In genomic region chr15:78803499-78803900, GRCm38 (mm10) we compare ENCODE assay signal across 9 mouse cellular contexts. TPM values are rescaled to one million over a fixed set of nuclear protein-coding genes. Genes with fewer than 3 reads are reported as not detected.
A peak's percentile ranks its signal among the peaks of the same experiment; 100 is the strongest.
DNase-seq lines count a peak whose midpoint lies in the region; ATAC-seq and TF ChIP-seq lines count a peak whose summit lies in the region.
"Had no signal": no experiment of that assay in that cellular context is flagged by ENCODE, and none has a peak within 500 bp of the region (broad histone marks: within the 10 kb centered on the region; RNA-seq: fewer than 3 reads in every experiment).

No protein-coding gene starts in this region.

- H3K9ac ChIP-seq in heart, embryonic 14.5 days (ENCODE audit: low read length): peak overlapping the region; percentile 79; the same call in 1 of the 2 replicates
- no peak overlapping the region for H3K9ac ChIP-seq in midbrain, embryonic 15.5 days

- H3K4me1 ChIP-seq in E14TG2a.4 (replicated peaks; ENCODE audit: low read depth, low read length): peaks cover 57% of the 10 kb centered on the region
- peaks cover 20 to 27% of the 10 kb centered on the region in 2 experiments for H3K4me1 ChIP-seq in heart, embryonic 14.5 days (ENCODE audit: control insufficient read depth in 2 of 2, insufficient read depth in 2 of 2, low read length in 2 of 2)
- peaks cover 25% of the 10 kb centered on the region for H3K4me1 ChIP-seq in midbrain, embryonic 15.5 days

- WGBS in heart, embryonic 14.5 days: 1% methylated on average over 8 of the region's 8 CpGs
- WGBS in midbrain, embryonic 15.5 days: 2% methylated on average over 8 of the region's 8 CpGs

- H3K27me3 ChIP-seq in E14TG2a.4 (ENCODE audit: insufficient read depth, low read length): peaks cover 73% of the 10 kb centered on the region
- H3K27me3 ChIP-seq in heart, embryonic 14.5 days (ENCODE audit: control insufficient read depth, insufficient read depth, low read length): peaks cover 14% of the 10 kb centered on the region; the same call in 1 of the 2 replicates
- H3K27me3 ChIP-seq in midbrain, embryonic 15.5 days (replicated peaks): peaks cover 36% of the 10 kb centered on the region

- no peak for TF ChIP-seq CTCF in E14TG2a.4 (conservative IDR thresholded peaks at IDR 0.05; ENCODE audit: low read length)

- peak overlapping the region; percentile 53 to 73 for H3K27ac ChIP-seq in heart, embryonic 14.5 days (replicated peaks in 1 of 2; ENCODE audit: control insufficient read depth in 1 of 2, insufficient read depth in 1 of 2, low read depth in 2 of 2, low read length in 2 of 2)
- no peak overlapping the region for H3K27ac ChIP-seq in midbrain, embryonic 15.5 days
- H3K27ac ChIP-seq: neural tube, embryonic 13.5 days had no signal

- peak; percentile 48 for ATAC-seq in heart, embryonic 14.5 days (ENCODE audit: insufficient number of reproducible peaks, insufficient read depth, low FRiP score, low read depth)
- 0 out of 2 replicates have a peak, but pooled peaks have one; percentile 33 for ATAC-seq in midbrain, embryonic 15.5 days (replicated peaks)

- peak overlapping the region; percentile 92 for H3K4me2 ChIP-seq in heart, embryonic 14.5 days (ENCODE audit: low read length)
- no peak overlapping the region for H3K4me2 ChIP-seq in midbrain, embryonic 15.5 days

- DNase-seq in adrenal gland, adult 2 months: peak; percentile 76
- peak; percentile 82 for DNase-seq in kidney, postnatal 10 days
- no peak for DNase-seq in right cerebral cortex, adult 18-20 months
- no peak for DNase-seq in cerebellum, postnatal 4 days (ENCODE audit: low spot score in 2 of 2)
- no peak for DNase-seq in frontal cortex, postnatal 10 days (ENCODE audit: low spot score in 2 of 2)

- H3K9me3 ChIP-seq in E14TG2a.4 (ENCODE audit: low read length): no peaks in the 10 kb centered on the region
- H3K9me3 ChIP-seq in heart, embryonic 14.5 days (ENCODE audit: control insufficient read depth, low read length): no peaks in the 10 kb centered on the region
- H3K9me3 ChIP-seq in midbrain, embryonic 15.5 days: no peaks in the 10 kb centered on the region
- H3K9me3 ChIP-seq: neural tube, embryonic 13.5 days had no signal

- H3K4me3 ChIP-seq in E14TG2a.4 (replicated peaks; ENCODE audit: low read length): peak overlapping the region; percentile 83
- no peak overlapping the region for H3K4me3 ChIP-seq in heart, embryonic 14.5 days (ENCODE audit: control insufficient read depth in 1 of 2, insufficient read depth in 1 of 2, low read depth in 1 of 2, low read length in 2 of 2)
- H3K4me3 ChIP-seq in midbrain, embryonic 15.5 days: no peak overlapping the region

- no peaks in the 10 kb centered on the region for H3K36me3 ChIP-seq in E14TG2a.4 (ENCODE audit: insufficient read depth, low read length)
- no peaks in the 10 kb centered on the region for H3K36me3 ChIP-seq in heart, embryonic 14.5 days (ENCODE audit: control insufficient read depth, insufficient read depth, low read length)
- no peaks in the 10 kb centered on the region for H3K36me3 ChIP-seq in midbrain, embryonic 15.5 days (replicated peaks)
- H3K36me3 ChIP-seq: neural tube, embryonic 13.5 days had no signal

RNA-seq across cellular contexts. Expression of gene Card10, which starts 0.7 kb away (rescaled TPM):
- total RNA-seq in adrenal gland, adult 2 months (2021): 10 to 100 TPM in 1 of 2 experiments, 1 to 10 TPM in 1; 4.9 to 10.9 TPM
- polyA plus RNA-seq in adrenal gland, adult 2 months (2012; rRNA removed): 18.1 and 26.5 TPM in 2 replicates
- 6.5 and 7.1 TPM in 2 replicates for polyA plus RNA-seq in heart, embryonic 14.5 days (2014; fragmentation: Nextera tagmentation; extraction: Ambion mirVana)
- 2.1 and 2.3 TPM in 2 replicates for polyA plus RNA-seq in midbrain, embryonic 15.5 days (2015; fragmentation: Nextera tagmentation; extraction: Ambion mirVana)

RNA-seq across cellular contexts. Expression of gene Mfng, which starts 30.2 kb away (rescaled TPM):
- 10 to 100 TPM in 1 of 2 experiments, 1 to 10 TPM in 1; 8.7 to 18.1 TPM for total RNA-seq in adrenal gland, adult 2 months (2021)
- polyA plus RNA-seq in adrenal gland, adult 2 months (2012; rRNA removed): 46.7 and 61.0 TPM in 2 replicates
- polyA plus RNA-seq in heart, embryonic 14.5 days (2014; fragmentation: Nextera tagmentation; extraction: Ambion mirVana): 8.2 and 8.3 TPM in 2 replicates
- polyA plus RNA-seq in midbrain, embryonic 15.5 days (2015; fragmentation: Nextera tagmentation; extraction: Ambion mirVana): 27.1 and 30.1 TPM in 2 replicates

RNA-seq across cellular contexts. Expression of gene Cdc42ep1, which starts 38.9 kb away (rescaled TPM):
- total RNA-seq in adrenal gland, adult 2 months (2021): 10 to 100 TPM; 36.9 to 57.2 TPM
- 100 and 122 TPM in 2 replicates for polyA plus RNA-seq in adrenal gland, adult 2 months (2012; rRNA removed)
- polyA plus RNA-seq in heart, embryonic 14.5 days (2014; fragmentation: Nextera tagmentation; extraction: Ambion mirVana): 29.0 and 30.1 TPM in 2 replicates
- 13.1 and 15.7 TPM in 2 replicates for polyA plus RNA-seq in midbrain, embryonic 15.5 days (2015; fragmentation: Nextera tagmentation; extraction: Ambion mirVana)

RNA-seq across cellular contexts. Expression of gene Lgals2, which starts 51.8 kb away (rescaled TPM):
- 1 to 10 TPM in 1 of 2 experiments, under 1 TPM in 1; 0.52 to 1.8 TPM for total RNA-seq in adrenal gland, adult 2 months (2021)
- polyA plus RNA-seq in adrenal gland, adult 2 months (2012; rRNA removed): 0.73 and 0.74 TPM in 2 replicates
- not detected in 2 replicates for polyA plus RNA-seq in heart, embryonic 14.5 days (2014; fragmentation: Nextera tagmentation; extraction: Ambion mirVana)
- 0.31 TPM in 1 of 2 replicates, not detected in the other for polyA plus RNA-seq in midbrain, embryonic 15.5 days (2015; fragmentation: Nextera tagmentation; extraction: Ambion mirVana)
- polyA plus RNA-seq: neural tube, embryonic 13.5 days had no signal

Comparison
In these comparisons a context has a peak if more than half of its experiments do, and no peak if none do; other contexts are left out.
1. DNase-seq: peak in adrenal gland, adult 2 months (single experiment) and kidney, postnatal 10 days (single experiment); none in right cerebral cortex, adult 18-20 months (single experiment), cerebellum, postnatal 4 days (0 of 2) and frontal cortex, postnatal 10 days (0 of 2).